Mouse (Mus musculus): Measurements from ENCODE around the gene Ccno. TPM values are rescaled to one million over a fixed set of nuclear protein-coding genes. Genes with fewer than 3 reads are reported as not detected.
A peak's percentile ranks its signal among the peaks of the same experiment; 100 is the strongest.
"Not testable (repeated sequence)": the region's sequence is repeated elsewhere in the genome, so short reads cannot be mapped to it uniquely, and the experiment has no call there.

Gene Ccno
- polyA plus RNA-seq, 1 experiment from 2014 or later: 1.4 TPM

- H3K4me2 ChIP-seq; H3K36me3 ChIP-seq; H3K4me1 ChIP-seq (replicated peaks); H3K27me3 ChIP-seq; H3K9ac ChIP-seq; H3K9me3 ChIP-seq; H3K27ac ChIP-seq (replicated peaks); ATAC-seq (ENCODE audit: low FRiP score, low read depth); H3K4me3 ChIP-seq: not testable (repeated sequence)
- 64% methylated on average over 20 of the region's 20 CpGs for WGBS
These were observed 25.8 kb downstream of the Ccno start for GRCm38 (mm10) chr13:113013174-113013953.

- WGBS: 91% methylated on average over 2 of the region's 2 CpGs
These were observed 33.9 kb downstream of the Ccno start for GRCm38 (mm10) chr13:113021521-113021920.

GRCm38 (mm10) chr13:113022467-113022866, 34.9 kb downstream of the Ccno start:
- ATAC-seq (ENCODE audit: low FRiP score, low read depth): no peak
- Histone ChIP-seq H3K4me1 (replicated peaks) (no peaks in the 10 kb centered on the region), H3K27ac (replicated peaks) (no peak overlapping the region), H3K9me3 (no peaks in the 10 kb centered on the region), H3K36me3 (no peaks in the 10 kb centered on the region), H3K9ac (no peak overlapping the region), H3K4me3 (no peak overlapping the region), H3K27me3 (no peaks in the 10 kb centered on the region), H3K4me2 (no peak overlapping the region)
- WGBS: 74% methylated on average over 8 of the region's 8 CpGs

More at GRCm38 (mm10) chr13:113021521-113021920, 33.9 kb downstream of the Ccno start:
- H3K36me3 ChIP-seq: no peaks in the 10 kb centered on the region
- H3K27me3 ChIP-seq: no peaks in the 10 kb centered on the region
- H3K4me1 ChIP-seq (replicated peaks): no peaks in the 10 kb centered on the region
- H3K4me2 ChIP-seq: no peak overlapping the region
- no peak overlapping the region for H3K27ac ChIP-seq (replicated peaks)
- no peak for ATAC-seq (ENCODE audit: low FRiP score, low read depth)
- H3K9ac ChIP-seq: no peak overlapping the region
- no peak overlapping the region for H3K4me3 ChIP-seq
- H3K9me3 ChIP-seq: no peaks in the 10 kb centered on the region

GRCm38 (mm10) chr13:113023274-113024143, 35.9 kb downstream of the Ccno start:
- Histone ChIP-seq H3K4me1 (replicated peaks) (no peaks in the 10 kb centered on the region), H3K36me3 (no peaks in the 10 kb centered on the region), H3K9me3 (no peaks in the 10 kb centered on the region), H3K27me3 (no peaks in the 10 kb centered on the region), H3K4me2 (no peak overlapping the region), H3K27ac (replicated peaks) (no peak overlapping the region), H3K4me3 (no peak overlapping the region), H3K9ac (no peak overlapping the region)
- no peak for ATAC-seq (ENCODE audit: low FRiP score, low read depth)
- 89% methylated on average over 17 of the region's 17 CpGs for WGBS

GRCm38 (mm10) chr13:113031351-113031750, 43.7 kb downstream of the Ccno start:
- H3K9ac ChIP-seq: peak overlapping the region; percentile 59

GRCm38 (mm10) chr13:113031792-113032571, 44.4 kb downstream of the Ccno start:
- peaks cover 21% of the 10 kb centered on the region for H3K4me1 ChIP-seq (replicated peaks)
- under 1% methylated on average over 40 of the region's 40 CpGs for WGBS
- H3K36me3 ChIP-seq: no peaks in the 10 kb centered on the region
- ATAC-seq (ENCODE audit: low FRiP score, low read depth): peak; percentile 69
- H3K4me3 ChIP-seq: peak overlapping the region; percentile 70
- H3K9me3 ChIP-seq: no peaks in the 10 kb centered on the region
- peak overlapping the region; percentile 59 for H3K9ac ChIP-seq
- H3K27ac ChIP-seq (replicated peaks): peak overlapping the region; percentile 84
- peaks cover 29% of the 10 kb centered on the region for H3K27me3 ChIP-seq
- H3K4me2 ChIP-seq: peak overlapping the region; percentile 86

More at GRCm38 (mm10) chr13:113031351-113031750, 43.7 kb downstream of the Ccno start:
- Histone ChIP-seq H3K27me3 (peaks cover 29% of the 10 kb centered on the region), H3K4me3 (peak overlapping the region; percentile 70), H3K9me3 (no peaks in the 10 kb centered on the region), H3K4me2 (peak overlapping the region; percentile 86), H3K27ac (replicated peaks) (peak overlapping the region; percentile 84; the same call in 1 of the 2 replicates), H3K36me3 (no peaks in the 10 kb centered on the region), H3K4me1 (replicated peaks) (peaks cover 21% of the 10 kb centered on the region)
- WGBS: under 1% methylated on average over 7 of the region's 7 CpGs
- ATAC-seq (ENCODE audit: low FRiP score, low read depth): peak; percentile 32

GRCm38 (mm10) chr13:113032831-113033230, 45.2 kb downstream of the Ccno start:
- no peak for ATAC-seq (ENCODE audit: low FRiP score, low read depth)
- H3K27ac ChIP-seq (replicated peaks): no peak overlapping the region
- peaks cover 21% of the 10 kb centered on the region for H3K4me1 ChIP-seq (replicated peaks)
- H3K9ac ChIP-seq: no peak overlapping the region
- H3K9me3 ChIP-seq: no peaks in the 10 kb centered on the region
- peak overlapping the region; percentile 86 for H3K4me2 ChIP-seq
- H3K36me3 ChIP-seq: no peaks in the 10 kb centered on the region
- H3K4me3 ChIP-seq: no peak overlapping the region
- peaks cover 33% of the 10 kb centered on the region for H3K27me3 ChIP-seq

GRCm38 (mm10) chr13:113034271-113034886, 46.8 kb downstream of the Ccno start:
- Histone ChIP-seq H3K36me3 (no peaks in the 10 kb centered on the region), H3K4me3 (peak overlapping the region; percentile 48), H3K27ac (replicated peaks) (no peak overlapping the region), H3K4me2 (peak overlapping the region; percentile 97), H3K27me3 (peaks cover 35% of the 10 kb centered on the region), H3K9ac (peak overlapping the region; percentile 43; the same call in 1 of the 2 replicates), H3K9me3 (no peaks in the 10 kb centered on the region), H3K4me1 (replicated peaks) (peaks cover 21% of the 10 kb centered on the region)
- ATAC-seq (ENCODE audit: low FRiP score, low read depth): no peak
- 2% methylated on average over 11 of the region's 11 CpGs for WGBS

GRCm38 (mm10) chr13:113034950-113035421, 47.4 kb downstream of the Ccno start, which contains the start of gene Cdc20b:
Gene Cdc20b, plus strand, starts transcription at chr13:113035111.
- Histone ChIP-seq H3K4me3 (peak within 1 kb of the TSS; percentile 48), H3K9me3 (no peaks in the 10 kb centered on the region), H3K27ac (replicated peaks) (no peak within 1 kb of the TSS), H3K9ac (peak within 1 kb of the TSS; percentile 43), H3K4me1 (replicated peaks) (peaks cover 21% of the 10 kb centered on the region), H3K36me3 (no peaks in the 10 kb centered on the region), H3K4me2 (peak within 1 kb of the TSS; percentile 97), H3K27me3 (peaks cover 32% of the 10 kb centered on the region)
- no peak for ATAC-seq (ENCODE audit: low FRiP score, low read depth)
- whole genome bisulfite sequencing: under 1% methylated on average over 46 of the region's 46 CpGs

- Histone ChIP-seq H3K36me3 (no peaks in the 10 kb centered on the region), H3K27ac (replicated peaks) (no peak overlapping the region), H3K4me1 (replicated peaks) (peaks cover 21% of the 10 kb centered on the region), H3K9me3 (no peaks in the 10 kb centered on the region), H3K9ac (no peak overlapping the region), H3K27me3 (peaks cover 27% of the 10 kb centered on the region), H3K4me2 (peak overlapping the region; percentile 97), H3K4me3 (peak overlapping the region; percentile 48)
- 0% methylated on average over 4 of the region's 4 CpGs for WGBS
- ATAC-seq (ENCODE audit: low FRiP score, low read depth): peak; percentile 82
These were observed 48.2 kb downstream of the Ccno start for GRCm38 (mm10) chr13:113035852-113036251.

All from hindbrain, embryonic 15.5 days (tissue).